Mouse (Mus musculus) thymus, adult 2 months (tissue): ENCODE results near the gene Gm9857. TPM values are rescaled to one million over a fixed set of nuclear protein-coding genes. Genes with fewer than 3 reads are reported as not detected.

Experiments used
- DNase-seq: peaks from one replicate; pipeline ENCODE4 v3.0.0; 2021
- H3K27ac ChIP-seq: fragments of 200-500 bp; 2 replicates; pipeline ENCODE4 v1.5.1; 2012; ENCODE audit warnings: low read length, control low read depth; ENCODE audit not compliant: control insufficient read depth, insufficient read depth
- H3K27me3 ChIP-seq: fragments of 200-500 bp; 2 replicates; pipeline ENCODE4 v1.6.1; 2012; ENCODE audit warnings: mild to moderate bottlenecking, low read length, moderate library complexity, mixed read lengths; ENCODE audit not compliant: control insufficient read depth, insufficient read depth
- H3K36me3 ChIP-seq: fragments of 200-500 bp; 2 replicates; pipeline ENCODE4 v1.6.1; 2012; ENCODE audit warnings: mild to moderate bottlenecking, low read length, moderate library complexity; ENCODE audit not compliant: control insufficient read depth, insufficient read depth
- H3K4me1 ChIP-seq: fragments of 200-500 bp; replicated peaks from 2 replicates; pipeline ENCODE4 v1.6.1; 2012; ENCODE audit warnings: low read length; ENCODE audit not compliant: control insufficient read depth, insufficient read depth
- H3K4me3 ChIP-seq: fragments of 200-500 bp; 2 replicates; pipeline ENCODE4 v1.5.1; 2012; ENCODE audit warnings: mild to moderate bottlenecking, low read length, control low read depth, moderate library complexity; ENCODE audit not compliant: control insufficient read depth, insufficient read depth
- CTCF ChIP-seq: fragments of 200-500 bp; IDR thresholded peaks from 2 replicates; pipeline ENCODE4 v1.5.1; 2012; ENCODE audit warnings: mild to moderate bottlenecking, control low read depth, low read length, moderate library complexity, borderline replicate concordance; ENCODE audit not compliant: control insufficient read depth, poor library complexity, insufficient read depth; ENCODE audit errors: extremely low read depth
- POLR2A ChIP-seq: fragments of 200-500 bp; IDR thresholded peaks from 2 replicates; pipeline ENCODE4 v1.6.1; 2012; ENCODE audit warnings: mild to moderate bottlenecking, low read length, control low read depth, moderate library complexity; ENCODE audit not compliant: control insufficient read depth, poor library complexity, insufficient read depth; ENCODE audit errors: extremely low read depth
- WGBS: fragments of 180-500 bp; shearing (Covaris S2); methylation state at CpG from one replicate; pipeline ENCODE4 v1.1.7; 2018; 5-methylcytosine and 5-hydroxymethylcytosine counted together
- polyA plus RNA-seq: library from polyadenylated mRNA; depleted of rRNA; stranded (reverse); fragments of >200 nt; gene quantifications from 2 replicates; pipeline ENCODE4 v1.2.3, GENCODE M21; 2012

Gm9857 gene
- polyA plus RNA-seq, 1 experiment = 2.4 TPM

DNA sequence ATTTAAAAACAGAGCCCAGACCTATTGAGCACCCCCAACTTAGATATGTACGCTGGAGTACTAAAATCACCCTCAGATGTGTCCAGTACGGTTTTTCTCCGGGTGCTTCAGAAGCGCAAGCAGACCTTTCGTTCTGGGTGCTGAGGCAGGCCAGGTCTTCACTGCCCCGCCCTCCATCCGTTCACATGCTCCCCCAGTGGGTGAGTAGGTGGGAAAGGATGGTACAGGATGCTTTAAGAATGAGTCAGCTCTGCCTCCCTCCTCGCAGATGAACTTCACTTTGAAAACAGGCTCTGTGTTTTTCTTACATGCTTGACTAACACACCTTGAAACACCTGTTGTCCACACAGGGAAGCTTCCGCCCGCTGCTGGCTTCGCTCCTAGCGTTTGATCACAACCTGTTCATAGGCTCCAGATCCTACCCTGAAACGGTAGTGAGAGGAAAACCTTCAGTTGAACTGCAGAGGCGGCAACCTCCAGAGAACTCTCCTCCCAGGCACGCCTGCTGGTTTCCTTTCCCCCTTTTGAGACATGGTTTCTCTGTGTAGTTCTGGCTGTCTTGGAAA lies 34.8 kb upstream of the Gm9857 start:
- Histone ChIP-seq H3K36me3 (peaks cover 7% of the 10 kb centered on the region; the same call in 1 of the 2 replicates), H3K27ac (no peak overlapping the region), H3K27me3 (no peaks in the 10 kb centered on the region), H3K4me3 (no peak overlapping the region), H3K4me1 (no peaks in the 10 kb centered on the region)
- 95% methylated on average over 15 of the region's 15 CpGs for WGBS
- no peak for TF ChIP-seq CTCF
- TF ChIP-seq POLR2A = no peak
- DNase-seq = no peak

DNA sequence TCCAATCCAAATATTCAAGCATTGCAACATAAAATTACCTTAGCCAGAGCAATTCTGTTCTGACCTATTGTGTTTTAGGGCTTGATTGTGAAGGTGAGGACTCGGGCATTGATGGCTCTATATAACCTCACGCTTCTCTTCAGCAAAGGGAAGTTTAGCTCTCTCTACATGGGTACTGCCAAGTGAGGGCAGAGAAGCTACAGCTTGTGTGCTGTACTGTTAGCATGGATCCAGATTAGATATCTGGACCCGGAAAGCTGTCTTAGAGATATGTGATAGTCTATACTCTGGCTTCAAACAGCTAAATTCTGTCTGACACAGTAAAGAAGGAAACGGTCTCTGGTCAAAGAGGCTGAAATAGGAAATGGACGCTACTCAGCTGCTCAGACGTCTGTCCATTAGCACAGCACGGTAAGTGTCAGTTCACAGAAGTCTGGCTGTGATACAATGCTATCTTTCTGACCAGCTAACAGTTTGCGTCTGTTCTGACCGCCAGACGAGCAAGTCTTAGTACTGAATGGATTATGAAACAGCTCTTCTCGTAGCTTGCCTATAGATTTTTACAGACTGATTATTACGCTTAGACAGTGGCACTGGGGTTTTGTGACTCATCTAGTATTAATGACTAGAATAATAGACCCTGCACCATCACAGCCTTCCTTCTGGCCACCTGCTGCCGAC lies 33.9 kb upstream of the Gm9857 start:
- H3K27ac ChIP-seq = no peak overlapping the region
- DNase-seq = no peak
- WGBS = 95% methylated on average over 13 of the region's 13 CpGs
- no peak for TF ChIP-seq CTCF
- no peak for TF ChIP-seq POLR2A
- H3K27me3 ChIP-seq = no peaks in the 10 kb centered on the region
- no peaks in the 10 kb centered on the region for H3K4me1 ChIP-seq
- no peak overlapping the region for H3K4me3 ChIP-seq
- peaks cover 7% of the 10 kb centered on the region; the same call in 1 of the 2 replicates for H3K36me3 ChIP-seq

DNA sequence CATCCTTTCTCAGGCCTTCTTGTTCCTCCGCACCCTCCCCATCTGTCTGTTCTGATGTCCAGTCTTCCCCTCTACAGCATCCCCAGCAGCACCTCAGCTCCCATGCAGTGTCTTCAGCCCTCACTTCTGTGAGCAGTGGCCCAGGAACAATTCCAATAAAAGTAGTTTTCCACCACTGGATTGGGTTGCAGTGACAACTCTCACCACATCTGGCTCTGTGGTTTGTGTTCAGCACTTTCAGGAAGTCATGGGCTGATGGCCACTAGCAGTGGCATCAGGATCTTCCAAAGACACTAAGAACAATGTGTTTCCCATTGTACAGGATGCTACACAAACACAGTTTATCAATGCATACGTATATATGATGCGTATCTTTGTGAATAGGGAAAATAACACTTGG lies 25.8 kb upstream of the Gm9857 start:
- Histone ChIP-seq H3K4me1 (peaks cover 24% of the 10 kb centered on the region), H3K27me3 (no peaks in the 10 kb centered on the region), H3K4me3 (no peak overlapping the region), H3K27ac (no peak overlapping the region), H3K36me3 (no peaks in the 10 kb centered on the region)
- WGBS = 84% methylated on average over 3 of the region's 3 CpGs
- TF ChIP-seq POLR2A = no peak
- no peak for TF ChIP-seq CTCF
- DNase-seq = no peak

DNA sequence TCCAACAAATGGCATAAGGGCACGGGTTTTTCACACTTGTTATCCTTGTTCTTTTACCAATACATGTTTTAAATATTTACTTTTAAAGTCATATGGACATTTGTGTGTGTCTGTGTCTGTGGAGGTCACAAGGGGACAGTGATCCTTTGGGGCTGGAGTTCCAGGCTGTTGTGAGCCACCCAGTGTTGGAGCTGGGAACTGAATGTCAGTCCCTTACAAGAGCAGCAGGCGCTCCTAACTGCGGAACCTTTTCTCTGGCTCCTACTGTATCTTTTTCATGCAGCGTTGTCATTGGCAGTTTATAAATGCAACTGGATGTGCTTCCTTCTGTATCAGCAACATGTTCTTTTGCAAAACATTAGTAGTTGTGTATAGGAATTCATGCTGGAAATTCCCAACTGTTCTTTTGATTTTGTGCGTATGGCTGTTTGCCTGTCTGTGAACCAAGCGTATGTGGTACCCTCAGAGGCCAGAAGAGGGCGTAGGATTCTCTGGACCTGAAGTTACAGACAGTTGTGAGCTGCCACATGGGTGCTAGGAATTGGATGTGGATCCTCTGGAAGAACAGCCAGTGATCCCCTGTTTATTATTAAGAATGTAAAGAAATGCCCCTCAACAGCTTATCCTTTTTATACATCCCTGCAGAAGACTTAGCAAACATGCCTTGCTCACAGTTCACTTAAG lies 24.3 kb upstream of the Gm9857 start:
- Histone ChIP-seq H3K4me3 (no peak overlapping the region), H3K4me1 (peaks cover 26% of the 10 kb centered on the region), H3K27me3 (no peaks in the 10 kb centered on the region), H3K27ac (peak overlapping the region; percentile 89), H3K36me3 (no peaks in the 10 kb centered on the region)
- DNase-seq = peak; percentile 45
- 92% methylated on average over 7 of the region's 7 CpGs for WGBS
- TF ChIP-seq POLR2A (no peak), CTCF (no peak)

DNA sequence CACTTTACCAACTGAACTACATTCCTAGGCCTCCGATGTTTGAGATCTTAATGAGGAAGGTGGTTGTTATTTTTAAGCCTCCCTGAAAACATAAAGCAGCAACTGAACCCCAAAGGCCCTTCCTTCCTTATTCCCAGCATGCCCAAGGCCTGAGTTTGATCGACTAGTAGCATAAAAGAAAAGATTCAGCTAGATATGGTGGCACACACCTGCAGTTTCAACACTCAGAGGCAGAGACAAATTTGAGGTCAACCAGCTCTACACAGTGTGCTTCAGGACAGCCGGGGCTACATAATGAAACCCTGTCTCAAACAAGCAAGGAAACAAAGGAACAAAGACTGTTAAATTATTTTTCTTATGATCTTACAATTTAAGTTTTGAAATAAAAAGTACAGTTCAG lies 23.5 kb upstream of the Gm9857 start:
- no peak overlapping the region for H3K4me3 ChIP-seq
- 22% methylated on average over 3 of the region's 3 CpGs for WGBS
- TF ChIP-seq CTCF (no peak), POLR2A (no peak)
- H3K27me3 ChIP-seq = no peaks in the 10 kb centered on the region
- H3K36me3 ChIP-seq = no peaks in the 10 kb centered on the region
- peak; percentile 34 for DNase-seq
- peaks cover 26% of the 10 kb centered on the region for H3K4me1 ChIP-seq
- H3K27ac ChIP-seq = peak overlapping the region; percentile 89

DNA sequence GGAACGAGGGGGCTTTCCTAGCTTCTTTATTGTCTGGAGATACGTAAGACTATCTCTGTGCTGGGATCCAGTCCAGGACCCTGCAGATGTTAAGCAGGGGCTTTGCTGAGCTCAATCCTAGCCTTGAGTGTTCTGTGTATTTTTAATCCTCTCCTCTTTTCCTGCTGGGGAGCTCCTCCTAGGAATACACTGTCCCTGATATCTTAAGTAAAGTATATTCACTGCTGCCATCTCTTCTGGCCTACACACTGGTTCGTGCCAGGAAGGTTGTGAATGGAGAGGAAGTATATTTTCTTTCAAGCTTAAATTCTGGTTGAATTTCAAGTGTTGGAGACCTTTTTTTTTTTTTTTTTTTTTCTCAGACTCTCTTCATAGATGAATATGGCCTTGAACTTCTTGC lies 23.0 kb upstream of the Gm9857 start:
- TF ChIP-seq CTCF = no peak
- TF ChIP-seq POLR2A = no peak
- DNase-seq = no peak
- Histone ChIP-seq H3K27ac (peak overlapping the region; percentile 89), H3K4me1 (peaks cover 26% of the 10 kb centered on the region), H3K27me3 (no peaks in the 10 kb centered on the region), H3K36me3 (no peaks in the 10 kb centered on the region), H3K4me3 (no peak overlapping the region)
- 77% methylated on average over 3 of the region's 3 CpGs for WGBS
